Mouse (Mus musculus): ENCODE measurements around the gene Rem1. TPM values are rescaled to one million over a fixed set of nuclear protein-coding genes. Genes with fewer than 3 reads are reported as not detected.

Gene Rem1
- total RNA-seq (2022), result 1 to 10 TPM in 2 of 4 experiments, under 1 TPM in 2; 0.87 to 1.6 (median 1.1) TPM

- no peak for DNase-seq (ENCODE audit: low spot score in 2 of 2)
Observed at GRCm38 (mm10) chr2:152626774-152627591, at the start of gene Rem1. TSS of gene Rem1 (plus strand) at chr2:152626951.

- no peak for DNase-seq (ENCODE audit: low spot score in 2 of 2)
Observed at GRCm38 (mm10) chr2:152580107-152580506, 46.6 kb upstream of the Rem1 start, which contains the start of gene Defb19. TSS of gene Defb19 (minus strand) at chr2:152580312.

- DNase-seq (ENCODE audit: low spot score in 2 of 2), result no peak
Observed at GRCm38 (mm10) chr2:152580612-152581011, 46.1 kb upstream of the Rem1 start.

- DNase-seq (ENCODE audit: low spot score in 2 of 2), result no peak
Observed at GRCm38 (mm10) chr2:152586926-152587560, 39.7 kb upstream of the Rem1 start.

- no peak for DNase-seq (ENCODE audit: low spot score in 2 of 2)
Observed at GRCm38 (mm10) chr2:152588450-152588849, 38.3 kb upstream of the Rem1 start.

- no peak for DNase-seq (ENCODE audit: low spot score in 2 of 2)
Observed at GRCm38 (mm10) chr2:152589021-152589420, 37.7 kb upstream of the Rem1 start.

- no peak for DNase-seq (ENCODE audit: low spot score in 2 of 2)
Observed at GRCm38 (mm10) chr2:152599299-152599698, 27.5 kb upstream of the Rem1 start, which contains the start of gene Defb45. TSS of gene Defb45 (minus strand) at chr2:152599399.

GRCm38 (mm10) chr2:152600076-152600475, 26.7 kb upstream of the Rem1 start:
- DNase-seq (ENCODE audit: low spot score in 2 of 2), result no peak

- no peak for DNase-seq (ENCODE audit: low spot score in 2 of 2)
Observed at GRCm38 (mm10) chr2:152601275-152601960, 25.3 kb upstream of the Rem1 start.

GRCm38 (mm10) chr2:152604057-152604456, 22.7 kb upstream of the Rem1 start, which contains the start of gene Defb36:
TSS of gene Defb36 (plus strand) at chr2:152604327.
- DNase-seq (ENCODE audit: low spot score in 2 of 2), result no peak

- DNase-seq (ENCODE audit: low spot score in 2 of 2), result no peak
Observed at GRCm38 (mm10) chr2:152607746-152608145, 19.0 kb upstream of the Rem1 start.

- DNase-seq (ENCODE audit: low spot score in 2 of 2), result no peak
Observed at GRCm38 (mm10) chr2:152608719-152609118, 18.0 kb upstream of the Rem1 start.

GRCm38 (mm10) chr2:152612193-152612592, 14.6 kb upstream of the Rem1 start:
- DNase-seq (ENCODE audit: low spot score in 2 of 2), result no peak

- DNase-seq (ENCODE audit: low spot score in 2 of 2), result peak in 1 of 2 experiments; percentile 25
Observed at GRCm38 (mm10) chr2:152615563-152615962, 11.2 kb upstream of the Rem1 start.

- DNase-seq (ENCODE audit: low spot score in 2 of 2), result no peak
Observed at GRCm38 (mm10) chr2:152616470-152616869, 10.3 kb upstream of the Rem1 start.

- no peak for DNase-seq (ENCODE audit: low spot score in 2 of 2)
Observed at GRCm38 (mm10) chr2:152617374-152617773, 9.4 kb upstream of the Rem1 start.

- DNase-seq (ENCODE audit: low spot score in 2 of 2), result no peak
Observed at GRCm38 (mm10) chr2:152620367-152621134, 6.2 kb upstream of the Rem1 start.

GRCm38 (mm10) chr2:152622151-152622550, 4.6 kb upstream of the Rem1 start:
- no peak for DNase-seq (ENCODE audit: low spot score in 2 of 2)

GRCm38 (mm10) chr2:152622953-152623352, 3.8 kb upstream of the Rem1 start, which contains the start of gene Defb25:
TSS of gene Defb25 (minus strand) at chr2:152623053.
- DNase-seq (ENCODE audit: low spot score in 2 of 2), result no peak

- DNase-seq (ENCODE audit: low spot score in 2 of 2), result no peak
Observed at GRCm38 (mm10) chr2:152624566-152624965, 2.2 kb upstream of the Rem1 start.

- DNase-seq (ENCODE audit: low spot score in 2 of 2), result no peak
Observed at GRCm38 (mm10) chr2:152625256-152625655, 1.5 kb upstream of the Rem1 start.
